Mouse (Mus musculus): Measurements from ENCODE around the gene Gm4907. TPM values are rescaled to one million over a fixed set of nuclear protein-coding genes. Genes with fewer than 3 reads are reported as not detected.
"Not testable (repeated sequence)": the region's sequence is repeated elsewhere in the genome, so short reads cannot be mapped to it uniquely, and the experiment has no call there.

Gm4907 gene
- total RNA-seq (2021): not detected
- long read RNA-seq, experiment 1: 0 reads
- long read RNA-seq, experiment 2: 0 reads

- DNase-seq (ENCODE audit: low spot score in 2 of 2): not testable (repeated sequence)
Measured at GRCm38 (mm10) chrX:23882253-23882652, at the start of gene Gm4907. Gene Gm4907, plus strand, starts transcription at chrX:23882553.

GRCm38 (mm10) chrX:23833784-23834183, 48.6 kb upstream of the Gm4907 start:
- not testable (repeated sequence) for DNase-seq (ENCODE audit: low spot score in 2 of 2)

- no peak for DNase-seq (ENCODE audit: low spot score in 2 of 2)
Measured at GRCm38 (mm10) chrX:23840921-23841320, 41.4 kb upstream of the Gm4907 start.

- no peak for DNase-seq (ENCODE audit: low spot score in 2 of 2)
Measured at GRCm38 (mm10) chrX:23954161-23954560, 71.8 kb downstream of the Gm4907 start.

Other genes starting within 250 kb of the Gm4907 start
- 10 to 100 TPM; 23.0 to 23.1 TPM for gene Wdr44, start 189.5 kb upstream of the Gm4907 start, total RNA-seq (2021)
- not detected for gene Gm4985, start 76.4 kb downstream of the Gm4907 start, total RNA-seq (2021)